Mouse (Mus musculus) liver, embryonic 14.5 days (tissue): Measurements from ENCODE around the gene Ssb.

ENCODE experiments used
- CTCF ChIP-seq: IDR thresholded peaks from 2 replicates; pipeline ENCODE4 v1.5.1; 2016; ENCODE audit warnings: antibody characterized with exemption, low read depth, control low read depth
- EP300 ChIP-seq: IDR thresholded peaks from 2 replicates; pipeline ENCODE4 v1.6.1; 2016; ENCODE audit warnings: antibody characterized with exemption, low read depth

- no peak for TF ChIP-seq CTCF
- TF ChIP-seq EP300: no peak
These were observed 32.5 kb downstream of the Ssb start for GRCm38 (mm10) chr2:69893891-69894290.
